Mouse (Mus musculus) megakaryocyte-erythroid progenitor cell, adult 5 weeks (primary cell): ENCODE measurements around the gene Phf11a. TPM values are rescaled to one million over a fixed set of nuclear protein-coding genes. Genes with fewer than 3 reads are reported as not detected.

ENCODE experiments used
- polyA plus RNA-seq: library from polyadenylated mRNA; stranded (reverse); fragments of >175 nt; gene quantifications from 2 replicates; pipeline ENCODE4 v1.2.3, GENCODE M21; 2012

Gene Phf11a
- polyA plus RNA-seq, result 0.14 TPM in 1 of 2 replicates, not detected in the other

GRCm38 (mm10) chr14:59297391-59297790, at the start of gene Phf11a:
TSS of gene Phf11a (minus strand) at chr14:59297522.

GRCm38 (mm10) chr14:59341189-59341588, 43.9 kb upstream of the Phf11a start, which contains the start of gene Phf11b:
TSS of gene Phf11b (minus strand) at chr14:59341351.

DNA sequence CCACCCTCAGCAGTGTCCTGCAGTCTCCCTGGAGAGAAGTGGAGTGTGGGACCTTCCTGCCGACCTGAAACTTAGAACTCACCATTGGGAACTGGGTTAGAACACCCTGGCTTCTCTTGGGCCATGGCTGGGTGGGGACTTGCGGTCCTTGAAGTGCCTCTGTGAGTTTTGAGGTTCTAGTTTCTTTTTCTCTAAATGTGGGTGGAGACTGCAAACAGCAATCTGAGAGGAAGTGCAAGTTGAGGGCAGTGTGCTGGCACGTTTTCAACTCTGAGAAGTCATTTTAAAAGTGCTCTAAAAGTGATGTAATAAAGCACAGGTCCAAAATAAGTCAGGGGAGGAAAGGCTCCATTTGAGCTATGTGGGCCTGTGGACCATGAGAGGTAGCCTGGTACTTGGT, 37.3 kb downstream of the Phf11a start, which contains the start of gene Gm6904:
TSS of gene Gm6904 (minus strand) at position 161 of the 400 bp plus-strand sequence.

Other genes with a start within 250 kb of the Phf11a start
- gene 1700129C05Rik, start 154.6 kb downstream of the Phf11a start, polyA plus RNA-seq, result not detected in 2 replicates
- gene Gm5142, start 118.8 kb downstream of the Phf11a start, polyA plus RNA-seq, result not detected in 2 replicates
- 3.8 and 4.1 TPM in 2 replicates for gene Rcbtb1, start 96.3 kb downstream of the Phf11a start, polyA plus RNA-seq
- not detected in 2 replicates for gene Gm6904, start 37.3 kb downstream of the Phf11a start, polyA plus RNA-seq
- gene Phf11b, start 43.8 kb upstream of the Phf11a start, polyA plus RNA-seq, result 0.24 and 0.25 TPM in 2 replicates
- 0.28 and 0.30 TPM in 2 replicates for gene Phf11d, start 67.9 kb upstream of the Phf11a start, polyA plus RNA-seq
- 0.05 and 0.10 TPM in 2 replicates for gene Phf11c, start 97.9 kb upstream of the Phf11a start, polyA plus RNA-seq
- 6.3 and 10.0 TPM in 2 replicates for gene Setdb2, start 143.4 kb upstream of the Phf11a start, polyA plus RNA-seq
- 1.4 and 2.2 TPM in 2 replicates for gene Cab39l, start 143.4 kb upstream of the Phf11a start, polyA plus RNA-seq